Mouse (Mus musculus) ES-Bruce4 (cell line): ENCODE measurements at regions not wholly inside any gene's neighbourhood (a gene's known extent, or its start where the extent isn't known, plus 50 kb on each side); places are given as distances from the start of the nearest gene placed in this dataset.

Source experiments
- CTCF ChIP-seq: IDR thresholded peaks from one replicate; pipeline ENCODE4 v1.8.1; 2011; ENCODE audit warnings: low read depth, low read length
- EP300 ChIP-seq: IDR thresholded peaks from 2 replicates; pipeline ENCODE4 v1.6.1; 2011; ENCODE audit warnings: low read depth, low read length; ENCODE audit not compliant: insufficient read depth
- POLR2A ChIP-seq: IDR thresholded peaks from one replicate; pipeline ENCODE4 v1.8.1; 2011; ENCODE audit warnings: low read length; ENCODE audit not compliant: insufficient read depth

- TF ChIP-seq CTCF, result no peak
- no peak for TF ChIP-seq POLR2A
- no peak for TF ChIP-seq EP300
Observed at GRCm38 (mm10) chr15:11453997-11454396, 54.5 kb upstream of the Tars start.
